Comparison of ENCODE assay signal across 7 mouse cellular contexts in the genomic region with DNA sequence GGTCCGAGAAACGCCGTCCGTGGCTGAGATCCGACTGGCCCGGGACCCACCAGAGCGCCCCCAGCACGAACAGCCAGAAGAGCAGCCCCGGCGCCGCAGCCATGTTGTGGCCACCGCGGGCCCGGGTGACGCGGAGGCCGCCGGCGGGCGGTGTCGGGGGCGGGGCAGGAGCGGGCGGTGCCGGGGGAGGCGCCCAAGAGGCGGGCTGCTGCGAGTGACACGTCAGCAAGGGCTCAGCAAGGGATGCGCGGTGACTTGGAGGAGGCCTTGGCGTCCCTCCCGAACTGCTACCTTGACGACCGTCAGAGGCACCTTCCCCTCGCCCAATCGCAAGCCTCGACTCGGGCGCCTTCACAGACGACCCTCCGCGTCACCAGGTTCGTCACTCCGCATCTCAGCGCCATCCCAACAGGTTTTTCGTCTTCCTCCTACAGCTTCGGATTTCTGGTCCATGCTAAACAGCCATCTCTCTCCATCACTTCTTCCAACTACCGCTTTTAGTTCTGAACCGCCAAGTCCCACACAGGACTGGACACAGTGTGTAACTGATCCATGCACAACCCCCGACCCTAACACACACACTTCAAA. TPM values are rescaled to one million over a fixed set of nuclear protein-coding genes. Genes with fewer than 3 reads are reported as not detected.
DNase-seq lines count a peak whose midpoint lies in the region; ATAC-seq lines count a peak whose summit lies in the region.

A gene (minus strand): TSS at position 127 of the 588 bp plus-strand sequence.

- H3K36me3 ChIP-seq in embryonic facial prominence, embryonic 11.5 days (replicated peaks; ENCODE audit: control insufficient read depth, insufficient read depth, low read depth, low read length), result no peaks in the 10 kb centered on the region
- peaks cover 2% of the 10 kb centered on the region; the same call in 1 of the 2 replicates for H3K36me3 ChIP-seq in limb, embryonic 11.5 days (ENCODE audit: control insufficient read depth, insufficient read depth, low read length)
- H3K36me3 ChIP-seq in midbrain, embryonic 14.5 days (ENCODE audit: control insufficient read depth, insufficient read depth, low read length), result peaks cover 7% of the 10 kb centered on the region

- peak within 1 kb of the TSS; percentile 69 for H3K9ac ChIP-seq in embryonic facial prominence, embryonic 11.5 days (replicated peaks; ENCODE audit: low read length)
- peak within 1 kb of the TSS; percentile 89 for H3K9ac ChIP-seq in limb, embryonic 11.5 days (ENCODE audit: low read length)
- peak within 1 kb of the TSS; percentile 69 for H3K9ac ChIP-seq in midbrain, embryonic 14.5 days (replicated peaks; ENCODE audit: low read length)

- no peaks in the 10 kb centered on the region for H3K9me3 ChIP-seq in embryonic facial prominence, embryonic 11.5 days (replicated peaks; ENCODE audit: control insufficient read depth, low read length)
- H3K9me3 ChIP-seq in limb, embryonic 11.5 days (ENCODE audit: control insufficient read depth, low read length), result no peaks in the 10 kb centered on the region
- no peaks in the 10 kb centered on the region for H3K9me3 ChIP-seq in midbrain, embryonic 14.5 days (ENCODE audit: control insufficient read depth, low read length)

- peak within 1 kb of the TSS; percentile 84 for H3K4me2 ChIP-seq in embryonic facial prominence, embryonic 11.5 days (ENCODE audit: low read depth, low read length)
- peak within 1 kb of the TSS; percentile 69 for H3K4me2 ChIP-seq in limb, embryonic 11.5 days (ENCODE audit: low read depth, severe bottlenecking)
- H3K4me2 ChIP-seq in midbrain, embryonic 14.5 days (ENCODE audit: low read length), result peak within 1 kb of the TSS; percentile 95

- WGBS in embryonic facial prominence, embryonic 11.5 days, result under 1% methylated on average over 47 of the region's 51 CpGs
- whole genome bisulfite sequencing in limb, embryonic 11.5 days, result under 1% methylated on average over 25 of the region's 51 CpGs
- under 1% methylated on average over 50 of the region's 51 CpGs for WGBS in midbrain, embryonic 14.5 days

- H3K27ac ChIP-seq in embryonic facial prominence, embryonic 11.5 days (replicated peaks; ENCODE audit: low read depth, low read length), result peak within 1 kb of the TSS; percentile 38; the same call in 1 of the 2 replicates
- peak within 1 kb of the TSS; percentile 56; the same call in 1 of the 2 replicates for H3K27ac ChIP-seq in limb, embryonic 11.5 days (replicated peaks; ENCODE audit: low read depth, low read length)
- peak within 1 kb of the TSS; percentile 78 for H3K27ac ChIP-seq in midbrain, embryonic 14.5 days (replicated peaks; ENCODE audit: low read depth, low read length)

- DNase-seq in adrenal gland, postnatal 14 days, result peak; percentile 97
- peak; percentile 94 for DNase-seq in embryonic facial prominence, embryonic 11.5 days (ENCODE audit: low spot score)
- peak; percentile 100 for DNase-seq in heart, adult 11 months
- DNase-seq in kidney, adult 18-20 months, result peak; percentile 93
- DNase-seq in limb, embryonic 11.5 days (ENCODE audit: low spot score), result peak; percentile 93
- DNase-seq in midbrain, embryonic 14.5 days, result peak; percentile 96
- DNase-seq in spleen, adult 18-20 months, result peak; percentile 89 to 92

- ATAC-seq in embryonic facial prominence, embryonic 11.5 days (replicated peaks; ENCODE audit: insufficient number of reproducible peaks, low FRiP score, low TSS enrichment, low read depth), result peak; percentile 99
- peak; percentile 98 for ATAC-seq in limb, embryonic 11.5 days (ENCODE audit: insufficient number of reproducible peaks, low FRiP score, low TSS enrichment, low read depth)
- peak; percentile 99 for ATAC-seq in midbrain, embryonic 14.5 days (ENCODE audit: low FRiP score, low TSS enrichment)

- H3K4me3 ChIP-seq in embryonic facial prominence, embryonic 11.5 days (ENCODE audit: low read depth, low read length), result peak within 1 kb of the TSS; percentile 60
- H3K4me3 ChIP-seq in limb, embryonic 11.5 days (ENCODE audit: low read depth, low read length), result peak within 1 kb of the TSS; percentile 96
- peak within 1 kb of the TSS; percentile 82 for H3K4me3 ChIP-seq in midbrain, embryonic 14.5 days (replicated peaks; ENCODE audit: low read depth, low read length)

- H3K4me1 ChIP-seq in embryonic facial prominence, embryonic 11.5 days (ENCODE audit: control insufficient read depth, insufficient read depth, low read length), result no peaks in the 10 kb centered on the region
- peaks cover 3% of the 10 kb centered on the region; the same call in 1 of the 2 replicates for H3K4me1 ChIP-seq in limb, embryonic 11.5 days (ENCODE audit: control insufficient read depth, insufficient read depth, low read length)
- peaks cover 14% of the 10 kb centered on the region for H3K4me1 ChIP-seq in midbrain, embryonic 14.5 days (ENCODE audit: control insufficient read depth, insufficient read depth, low read length)

- H3K27me3 ChIP-seq in embryonic facial prominence, embryonic 11.5 days (ENCODE audit: control insufficient read depth, insufficient read depth, low read length), result no peaks in the 10 kb centered on the region
- H3K27me3 ChIP-seq in limb, embryonic 11.5 days (ENCODE audit: control insufficient read depth, insufficient read depth, low read length), result no peaks in the 10 kb centered on the region
- H3K27me3 ChIP-seq in midbrain, embryonic 14.5 days (ENCODE audit: control insufficient read depth, insufficient read depth, low read length), result no peaks in the 10 kb centered on the region

RNA-seq across cellular contexts. Expression of the gene that starts here (rescaled TPM):
- total RNA-seq in adrenal gland, postnatal 14 days (2021), result 158 and 174 TPM in 2 replicates
- 89.6 and 94.7 TPM in 2 replicates for polyA plus RNA-seq in embryonic facial prominence, embryonic 11.5 days (2014; fragmentation: Nextera tagmentation; extraction: Ambion mirVana)
- 103 and 115 TPM in 2 replicates for polyA plus RNA-seq in limb, embryonic 11.5 days (2014; fragmentation: Nextera tagmentation; extraction: Ambion mirVana)
- polyA plus RNA-seq in midbrain, embryonic 14.5 days (2014; fragmentation: Nextera tagmentation; extraction: Ambion mirVana), result 101 and 117 TPM in 2 replicates

Comparison
In these comparisons a context has a peak if more than half of its experiments do, and no peak if none do; other contexts are left out.
1. Peak in every context shown above with its lines: DNase-seq, ATAC-seq, H3K4me3 ChIP-seq and H3K27ac ChIP-seq.